Mouse (Mus musculus): ENCODE data around the gene Pex11g. TPM values are rescaled to one million over a fixed set of nuclear protein-coding genes. Genes with fewer than 3 reads are reported as not detected.

Pex11g gene
- 1 to 10 TPM in 1 of 2 experiments, under 1 TPM in 1; 0.81 to 1.1 TPM for total RNA-seq (2023)

GRCm38 (mm10) chr8:3467006-3467885, at the start of gene Pex11g:
Gene Pex11g, minus strand, starts transcription at chr8:3467680.

GRCm38 (mm10) chr8:3515260-3515671, 47.8 kb upstream of the Pex11g start, which contains the start of gene Pnpla6:
Gene Pnpla6, plus strand, starts transcription at chr8:3515384.

GRCm38 (mm10) chr8:3500235-3501090, 33.0 kb upstream of the Pex11g start, which contains the start of gene Mcoln1:
Gene Mcoln1, plus strand, starts transcription at chr8:3500457.

GRCm38 (mm10) chr8:3492901-3493844, 25.7 kb upstream of the Pex11g start, which contains the start of gene Zfp358:
Gene Zfp358, plus strand, starts transcription at chr8:3493138.

GRCm38 (mm10) chr8:3470562-3470961, 3.1 kb upstream of the Pex11g start, which contains the start of gene Tex45:
Gene Tex45, plus strand, starts transcription at chr8:3470862.

Other genes with a start within 250 kb of the Pex11g start
- 10 to 100 TPM; 69.7 to 71.7 TPM for gene Insr, start 188.1 kb downstream of the Pex11g start, total RNA-seq (2023)
- gene A430078G23Rik, start 114.3 kb downstream of the Pex11g start, total RNA-seq (2023): 10 to 100 TPM; 64.5 to 66.6 TPM
- 10 to 100 TPM; 79.7 to 86.1 TPM for gene Arhgef18, start 74.7 kb downstream of the Pex11g start, total RNA-seq (2023)
- under 1 TPM; 0.63 to 0.70 TPM for gene Tex45, start 3.2 kb upstream of the Pex11g start, total RNA-seq (2023)
- 1 to 10 TPM; 8.4 to 8.7 TPM for gene Zfp358, start 25.5 kb upstream of the Pex11g start, total RNA-seq (2023)
- gene Mcoln1, start 32.8 kb upstream of the Pex11g start, total RNA-seq (2023): 10 to 100 TPM; 65.5 to 69.3 TPM
- gene Pnpla6, start 47.7 kb upstream of the Pex11g start, total RNA-seq (2023): 10 to 100 TPM; 42.9 to 43.1 TPM
- not detected for gene C330021F23Rik, start 100.3 kb upstream of the Pex11g start, total RNA-seq (2023)
- not detected for gene Camsap3, start 119.6 kb upstream of the Pex11g start, total RNA-seq (2023)
- 10 to 100 TPM; 61.5 to 63.3 TPM for gene Xab2, start 153.6 kb upstream of the Pex11g start, total RNA-seq (2023)
- 10 to 100 TPM; 79.3 to 83.8 TPM for gene Pet100, start 153.9 kb upstream of the Pex11g start, total RNA-seq (2023)
- not detected for gene Pcp2, start 157.9 kb upstream of the Pex11g start, total RNA-seq (2023)
- gene Stxbp2, start 163.3 kb upstream of the Pex11g start, total RNA-seq (2023): 100 to 1,000 TPM; 245 to 265 TPM
- gene Retn, start 188.1 kb upstream of the Pex11g start, total RNA-seq (2023): not detected
- gene Mcemp1, start 198.1 kb upstream of the Pex11g start, total RNA-seq (2023): 10 to 100 TPM; 86.1 to 99.6 TPM
- 1 to 10 TPM; 3.6 to 6.1 TPM for gene Fcor, start 204.7 kb upstream of the Pex11g start, total RNA-seq (2023)
- 10 to 100 TPM; 17.4 to 18.4 TPM for gene Trappc5, start 208.6 kb upstream of the Pex11g start, total RNA-seq (2023)
- gene Fcer2a, start 226.5 kb upstream of the Pex11g start, total RNA-seq (2023): 1 to 10 TPM in 1 of 2 experiments, under 1 TPM in 1; 0.61 to 1.9 TPM